Mouse (Mus musculus): ENCODE measurements around the gene Tectb. TPM values are rescaled to one million over a fixed set of nuclear protein-coding genes. Genes with fewer than 3 reads are reported as not detected.

Gene Tectb
- polyA plus RNA-seq, 1 experiment: 0.09 TPM

DNA sequence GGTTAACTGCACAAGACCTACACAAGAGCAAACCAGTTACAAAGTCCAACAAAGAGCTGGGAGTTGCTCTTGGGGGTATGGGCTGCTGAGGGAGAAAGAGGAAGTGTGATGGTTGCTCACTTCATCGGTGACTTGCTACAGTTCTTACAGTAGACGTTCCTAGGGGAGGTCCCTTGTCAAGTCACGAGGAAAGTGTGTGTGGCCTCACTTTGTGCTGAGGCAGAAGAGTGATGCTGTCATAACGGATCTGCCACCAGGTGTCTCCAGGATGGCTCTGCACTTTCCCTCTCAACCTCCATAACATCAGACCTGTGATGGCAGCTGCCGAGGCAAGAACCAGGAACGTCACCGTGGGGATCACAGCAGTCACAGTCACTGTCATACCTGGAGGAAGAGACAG is 46.6 kb downstream of the Tectb start:
- 81% methylated on average over 7 of the region's 7 CpGs for WGBS
- Histone ChIP-seq H3K27me3 (replicated peaks; ENCODE audit: control insufficient read depth, insufficient read depth, low read length) (no peaks in the 10 kb centered on the region), H3K36me3 (ENCODE audit: control insufficient read depth, insufficient read depth, low read length) (no peaks in the 10 kb centered on the region), H3K27ac (ENCODE audit: insufficient read depth, low read depth, low read length) (no peak overlapping the region), H3K4me1 (ENCODE audit: control insufficient read depth, insufficient read depth, low read length) (no peaks in the 10 kb centered on the region), H3K4me3 (ENCODE audit: insufficient read depth, low read depth, low read length) (no peak overlapping the region)
- TF ChIP-seq CTCF (conservative IDR thresholded peaks at IDR 0.05; ENCODE audit: insufficient read depth, insufficient read length, low read depth, low read length) (peak; percentile 26; the same call in 1 of the 2 replicates), POLR2A (IDR thresholded peaks at IDR 0.05; ENCODE audit: low read depth, low read length) (no peak)
- DNase-seq: no peak

DNA sequence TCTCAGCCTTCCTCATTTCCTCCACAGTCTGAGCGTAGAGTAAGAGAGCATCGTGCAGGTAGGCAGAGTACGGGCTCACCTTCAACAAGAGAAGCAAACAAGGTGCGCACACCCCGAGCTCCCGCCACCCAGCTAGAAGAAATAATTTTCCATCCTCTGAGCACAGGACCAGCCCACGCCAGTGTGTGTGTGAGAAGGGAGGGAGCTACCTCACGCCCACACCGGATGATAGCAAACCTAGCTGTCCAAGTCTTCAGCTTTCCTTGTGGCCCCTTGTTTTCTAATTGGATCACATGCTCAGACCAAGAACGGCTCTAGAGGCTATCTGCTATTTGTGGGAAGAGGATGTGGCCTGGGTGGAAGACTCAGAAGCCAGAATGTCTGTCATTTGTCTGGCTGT is 50.5 kb downstream of the Tectb start:
- H3K27ac ChIP-seq (ENCODE audit: insufficient read depth, low read depth, low read length): no peak overlapping the region
- 74% methylated on average over 10 of the region's 10 CpGs for WGBS
- no peak for DNase-seq
- no peak overlapping the region for H3K4me3 ChIP-seq (ENCODE audit: insufficient read depth, low read depth, low read length)
- H3K27me3 ChIP-seq (replicated peaks; ENCODE audit: control insufficient read depth, insufficient read depth, low read length): no peaks in the 10 kb centered on the region
- H3K36me3 ChIP-seq (ENCODE audit: control insufficient read depth, insufficient read depth, low read length): no peaks in the 10 kb centered on the region
- TF ChIP-seq POLR2A (IDR thresholded peaks at IDR 0.05; ENCODE audit: low read depth, low read length) (no peak), CTCF (conservative IDR thresholded peaks at IDR 0.05; ENCODE audit: insufficient read depth, insufficient read length, low read depth, low read length) (no peak)
- H3K4me1 ChIP-seq (ENCODE audit: control insufficient read depth, insufficient read depth, low read length): 0 out of 2 replicates have a peak, but pooled peaks cover under 1% of the 10 kb centered on the region

DNA sequence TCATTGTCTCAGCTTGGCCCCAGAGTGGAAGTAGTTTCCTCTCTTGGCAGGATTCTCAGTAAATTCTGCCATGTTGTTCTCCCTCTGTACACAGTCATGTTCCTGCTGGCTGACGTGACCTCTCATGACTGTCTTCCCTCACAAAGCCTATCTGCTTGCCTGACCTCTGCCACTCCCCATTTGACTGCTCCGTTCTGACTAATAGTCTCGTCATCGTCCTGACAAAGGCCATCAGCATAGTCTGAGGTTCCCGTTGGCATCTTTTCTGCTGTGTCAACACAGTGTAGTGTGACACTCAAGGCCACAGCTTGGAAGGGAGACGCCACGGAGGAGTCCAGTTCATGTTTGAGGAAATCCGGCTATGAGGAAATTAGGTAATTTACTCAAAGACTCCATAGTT is 51.6 kb downstream of the Tectb start:
- H3K4me1 ChIP-seq (ENCODE audit: control insufficient read depth, insufficient read depth, low read length): 0 out of 2 replicates have a peak, but pooled peaks cover 6% of the 10 kb centered on the region
- DNase-seq: peak; percentile 28
- H3K27ac ChIP-seq (ENCODE audit: insufficient read depth, low read depth, low read length): no peak overlapping the region
- H3K27me3 ChIP-seq (replicated peaks; ENCODE audit: control insufficient read depth, insufficient read depth, low read length): no peaks in the 10 kb centered on the region
- WGBS: 45% methylated on average over 8 of the region's 8 CpGs
- H3K36me3 ChIP-seq (ENCODE audit: control insufficient read depth, insufficient read depth, low read length): no peaks in the 10 kb centered on the region
- no peak overlapping the region for H3K4me3 ChIP-seq (ENCODE audit: insufficient read depth, low read depth, low read length)
- TF ChIP-seq CTCF (conservative IDR thresholded peaks at IDR 0.05; ENCODE audit: insufficient read depth, insufficient read length, low read depth, low read length) (no peak), POLR2A (IDR thresholded peaks at IDR 0.05; ENCODE audit: low read depth, low read length) (no peak)

DNA sequence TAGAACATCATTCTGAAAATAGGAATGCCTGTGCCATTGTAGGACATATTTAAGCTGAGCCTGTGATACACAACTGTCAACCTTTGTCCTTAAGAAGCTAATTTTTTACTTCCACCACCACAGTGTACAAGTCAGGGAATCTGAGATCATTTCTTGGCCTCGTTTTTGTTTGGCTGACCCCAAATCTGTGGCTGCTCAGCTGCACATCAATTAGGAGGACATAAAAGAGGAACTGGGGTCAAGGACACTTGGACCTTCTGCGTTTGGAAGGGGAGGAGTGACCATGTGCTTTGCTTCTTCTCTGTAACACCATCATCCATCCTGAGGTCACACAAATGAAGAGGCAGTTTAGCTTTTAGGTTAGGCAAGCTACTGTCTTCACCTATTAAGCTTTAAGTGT is 55.5 kb downstream of the Tectb start:
- no peak overlapping the region for H3K4me3 ChIP-seq (ENCODE audit: insufficient read depth, low read depth, low read length)
- no peak overlapping the region for H3K27ac ChIP-seq (ENCODE audit: insufficient read depth, low read depth, low read length)
- WGBS: 16% methylated on average over 2 of the region's 2 CpGs
- 0 out of 2 replicates have a peak, but pooled peaks cover 6% of the 10 kb centered on the region for H3K4me1 ChIP-seq (ENCODE audit: control insufficient read depth, insufficient read depth, low read length)
- no peaks in the 10 kb centered on the region for H3K36me3 ChIP-seq (ENCODE audit: control insufficient read depth, insufficient read depth, low read length)
- no peaks in the 10 kb centered on the region for H3K27me3 ChIP-seq (replicated peaks; ENCODE audit: control insufficient read depth, insufficient read depth, low read length)
- DNase-seq: peak; percentile 77
- TF ChIP-seq POLR2A (IDR thresholded peaks at IDR 0.05; ENCODE audit: low read depth, low read length) (no peak), CTCF (conservative IDR thresholded peaks at IDR 0.05; ENCODE audit: insufficient read depth, insufficient read length, low read depth, low read length) (no peak)

DNA sequence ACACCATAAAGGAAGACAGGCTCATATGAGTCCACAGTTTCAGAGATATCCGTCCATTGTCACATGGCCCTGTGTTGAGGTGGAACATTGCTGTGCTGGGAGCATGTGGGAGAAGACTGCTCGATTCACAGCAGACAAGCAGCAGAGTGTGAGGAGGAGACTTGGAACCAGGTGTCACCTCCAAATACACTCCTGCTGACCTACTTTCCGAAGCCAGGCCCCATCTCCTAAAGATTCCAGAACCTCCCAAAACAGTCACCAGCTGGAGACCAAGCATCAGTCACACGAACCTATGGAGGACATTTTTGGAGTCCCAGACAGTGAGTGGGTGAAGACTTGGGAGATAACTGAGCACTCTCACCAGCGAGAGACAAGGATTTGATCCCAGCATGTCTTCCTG is 56.0 kb downstream of the Tectb start:
- 79% methylated on average over 5 of the region's 5 CpGs for WGBS
- Histone ChIP-seq H3K4me1 (ENCODE audit: control insufficient read depth, insufficient read depth, low read length) (0 out of 2 replicates have a peak, but pooled peaks cover 6% of the 10 kb centered on the region), H3K27me3 (replicated peaks; ENCODE audit: control insufficient read depth, insufficient read depth, low read length) (no peaks in the 10 kb centered on the region)

DNA sequence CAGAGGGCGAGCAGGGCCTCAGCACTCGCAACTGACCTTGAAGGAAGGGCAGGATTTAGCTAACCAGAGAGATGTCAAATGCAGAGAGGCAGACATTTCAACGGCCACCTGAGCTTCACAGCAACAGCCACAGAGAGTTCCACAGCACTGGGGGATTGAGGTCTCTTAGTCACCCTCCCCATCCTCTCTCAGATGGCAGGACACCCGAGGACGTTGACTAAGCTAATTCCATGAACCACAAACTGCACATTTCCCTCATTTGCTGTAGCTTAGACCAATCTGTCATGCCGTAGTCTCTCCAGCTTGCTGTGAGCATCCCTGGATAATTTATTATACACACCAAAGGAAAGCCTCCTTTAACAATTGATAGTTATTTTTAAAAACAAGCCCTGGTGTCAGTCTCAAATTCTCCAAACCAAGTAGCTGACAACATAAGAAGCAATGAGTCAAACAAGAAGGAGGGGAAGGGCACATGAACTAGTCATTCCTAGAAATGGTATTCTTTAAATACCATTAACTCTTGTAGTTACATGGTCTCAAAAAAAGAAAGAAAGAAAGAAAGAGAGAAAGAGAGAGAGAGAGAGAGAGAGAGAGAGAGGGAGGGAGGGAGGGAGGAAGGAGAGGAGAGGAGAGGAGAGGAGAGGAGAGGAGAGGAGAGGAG is 59.4 kb downstream of the Tectb start:
- WGBS: 71% methylated on average over 6 of the region's 6 CpGs
- Histone ChIP-seq H3K4me3 (ENCODE audit: insufficient read depth, low read depth, low read length) (no peak overlapping the region), H3K27me3 (replicated peaks; ENCODE audit: control insufficient read depth, insufficient read depth, low read length) (no peaks in the 10 kb centered on the region), H3K36me3 (ENCODE audit: control insufficient read depth, insufficient read depth, low read length) (no peaks in the 10 kb centered on the region), H3K27ac (ENCODE audit: insufficient read depth, low read depth, low read length) (no peak overlapping the region), H3K4me1 (ENCODE audit: control insufficient read depth, insufficient read depth, low read length) (0 out of 2 replicates have a peak, but pooled peaks cover 6% of the 10 kb centered on the region)
- no peak for DNase-seq
- TF ChIP-seq POLR2A (IDR thresholded peaks at IDR 0.05; ENCODE audit: low read depth, low read length) (no peak), CTCF (conservative IDR thresholded peaks at IDR 0.05; ENCODE audit: insufficient read depth, insufficient read length, low read depth, low read length) (no peak)

More for the DNA sequence above, 56.0 kb downstream of the Tectb start:
- no peak for DNase-seq
- no peak overlapping the region for H3K27ac ChIP-seq (ENCODE audit: insufficient read depth, low read depth, low read length)
- H3K4me3 ChIP-seq (ENCODE audit: insufficient read depth, low read depth, low read length): no peak overlapping the region
- H3K36me3 ChIP-seq (ENCODE audit: control insufficient read depth, insufficient read depth, low read length): no peaks in the 10 kb centered on the region
- TF ChIP-seq CTCF (conservative IDR thresholded peaks at IDR 0.05; ENCODE audit: insufficient read depth, insufficient read length, low read depth, low read length): no peak
- TF ChIP-seq POLR2A (IDR thresholded peaks at IDR 0.05; ENCODE audit: low read depth, low read length): no peak

DNA sequence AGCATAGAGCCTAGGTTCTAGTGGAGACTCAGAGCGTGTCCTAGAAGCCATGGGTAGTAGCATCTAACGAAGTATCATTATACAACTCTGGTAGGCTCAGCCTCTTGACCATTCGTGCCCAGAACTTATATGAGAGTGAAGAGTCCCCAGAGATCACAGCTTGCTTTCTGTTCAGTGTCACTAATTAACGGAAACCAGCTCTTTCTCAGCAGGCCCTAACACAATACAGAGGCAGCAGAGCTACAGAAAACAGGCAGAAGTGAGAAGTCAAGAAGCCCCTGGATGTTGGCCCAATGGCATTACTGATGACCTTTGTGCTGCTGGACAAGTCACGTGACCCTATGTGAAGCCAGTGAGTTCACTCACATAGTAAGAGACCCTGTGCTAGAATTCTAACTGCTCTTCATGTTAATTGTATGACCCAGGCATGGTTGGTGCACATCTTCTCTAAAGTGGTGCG is 60.7 kb downstream of the Tectb start, which contains the start of gene Gucy2g:
TSS of gene Gucy2g (minus strand) at position 51 of the 460 bp plus-strand sequence.
- H3K36me3 ChIP-seq (ENCODE audit: control insufficient read depth, insufficient read depth, low read length): no peaks in the 10 kb centered on the region
- H3K27ac ChIP-seq (ENCODE audit: insufficient read depth, low read depth, low read length): no peak within 1 kb of the TSS
- no peak within 1 kb of the TSS for H3K4me3 ChIP-seq (ENCODE audit: insufficient read depth, low read depth, low read length)
- H3K4me1 ChIP-seq (ENCODE audit: control insufficient read depth, insufficient read depth, low read length): peaks cover 4% of the 10 kb centered on the region; the same call in 1 of the 2 replicates
- DNase-seq: no peak
- TF ChIP-seq POLR2A (IDR thresholded peaks at IDR 0.05; ENCODE audit: low read depth, low read length): no peak
- TF ChIP-seq CTCF (conservative IDR thresholded peaks at IDR 0.05; ENCODE audit: insufficient read depth, insufficient read length, low read depth, low read length): no peak
- no peaks in the 10 kb centered on the region for H3K27me3 ChIP-seq (replicated peaks; ENCODE audit: control insufficient read depth, insufficient read depth, low read length)
- 88% methylated on average over 6 of the region's 6 CpGs for WGBS
